Mouse (Mus musculus): ENCODE results near the gene Trp53i13.

- TF ChIP-seq ZNF384 (IDR thresholded peaks at IDR 0.05; ENCODE audit: low read depth, low read length) (no peak), CHD2 (IDR thresholded peaks at IDR 0.05; ENCODE audit: low read depth, low read length) (no peak), MAFK (IDR thresholded peaks at IDR 0.05; ENCODE audit: insufficient read depth, low read depth, low read length) (no peak), ZC3H11A (IDR thresholded peaks at IDR 0.05; ENCODE audit: borderline replicate concordance, low read depth, low read length) (no peak)
Measured at GRCm38 (mm10) chr11:77519043-77519442, 3.3 kb upstream of the Trp53i13 start, which contains the start of gene Gm10392.
